Mouse (Mus musculus) limb, embryonic 14.5 days (tissue): ENCODE measurements at regions not wholly inside any gene's neighbourhood (a gene's known extent, or its start where the extent isn't known, plus 50 kb on each side); places are given as distances from the start of the nearest gene placed in this dataset.

Experiments
- ATAC-seq: fragments of 200-750 bp; cut with Nextera tagmentation; 2 replicates; pipeline ENCODE4 v1.8.0; 2017; ENCODE audit warnings: low read depth, moderate number of reproducible peaks, moderate TSS enrichment; ENCODE audit not compliant: low FRiP score
- DNase-seq: peaks from one replicate; pipeline ENCODE4 v3.0.0-alpha.2; 2015; ENCODE audit warnings: low spot score
- H3K27ac ChIP-seq: fragments of 300-500 bp; sonication (generic); replicated peaks from 2 replicates; pipeline ENCODE4 v1.5.1; 2014; ENCODE audit warnings: low read depth, mild to moderate bottlenecking, low read length, moderate library complexity, mixed read lengths
- H3K27me3 ChIP-seq: fragments of 300-500 bp; sonication (generic); 2 replicates; pipeline ENCODE4 v1.6.1; 2014; ENCODE audit warnings: low read length, mixed read lengths; ENCODE audit not compliant: control insufficient read depth, insufficient read depth
- H3K36me3 ChIP-seq: fragments of 300-500 bp; sonication (generic); 2 replicates; pipeline ENCODE4 v1.6.1; 2014; ENCODE audit warnings: mild to moderate bottlenecking, low read length, moderate library complexity, mixed read lengths; ENCODE audit not compliant: control insufficient read depth, insufficient read depth
- H3K4me1 ChIP-seq: fragments of 300-500 bp; sonication (generic); 2 replicates; pipeline ENCODE4 v1.6.1; 2014; ENCODE audit warnings: antibody characterized with exemption, low read length, mixed read lengths; ENCODE audit not compliant: control insufficient read depth, insufficient read depth
- H3K4me2 ChIP-seq: fragments of 300-500 bp; sonication (generic); replicated peaks from 2 replicates; pipeline ENCODE4 v1.6.1; 2014; ENCODE audit warnings: low read depth, mild to moderate bottlenecking, low read length, moderate library complexity; ENCODE audit not compliant: severe bottlenecking
- H3K4me3 ChIP-seq: fragments of 300-500 bp; sonication (generic); replicated peaks from 2 replicates; pipeline ENCODE4 v1.5.1; 2014; ENCODE audit warnings: low read length
- H3K9ac ChIP-seq: fragments of 300-500 bp; sonication (generic); 2 replicates; pipeline ENCODE4 v1.6.1; 2014; ENCODE audit warnings: mild to moderate bottlenecking, low read depth, low read length, moderate library complexity; ENCODE audit not compliant: severe bottlenecking
- H3K9me3 ChIP-seq: fragments of 300-500 bp; sonication (generic); 2 replicates; pipeline ENCODE4 v1.6.1; 2016; ENCODE audit warnings: low read length; ENCODE audit not compliant: control insufficient read depth
- POLR2A ChIP-seq: fragments of 200-500 bp; IDR thresholded peaks from 2 replicates; pipeline ENCODE4 v1.8.0; 2012; ENCODE audit warnings: inconsistent platforms, mild to moderate bottlenecking, moderate library complexity, borderline replicate concordance; ENCODE audit not compliant: insufficient read depth, insufficient read length; ENCODE audit errors: extremely low read depth
- WGBS: fragments of 180-500 bp; shearing (Covaris S2); extraction: QIAGEN DNeasy Blood & Tissue Kit; methylation state at CpG from one replicate; pipeline ENCODE4 v1.1.7; 2014; 5-methylcytosine and 5-hydroxymethylcytosine counted together

GRCm38 (mm10) chr11:31721908-31722307 lies 50.2 kb upstream of the Bod1 start:
- TF ChIP-seq POLR2A, result no peak
- Histone ChIP-seq H3K9ac (no peak overlapping the region), H3K9me3 (no peaks in the 10 kb centered on the region), H3K4me3 (no peak overlapping the region), H3K4me2 (no peak overlapping the region), H3K27ac (no peak overlapping the region), H3K27me3 (no peaks in the 10 kb centered on the region), H3K36me3 (no peaks in the 10 kb centered on the region), H3K4me1 (no peaks in the 10 kb centered on the region)
- 66% methylated on average over 3 of the region's 3 CpGs for whole genome bisulfite sequencing
- ATAC-seq (no peak), DNase-seq (no peak)

- no peak for DNase-seq
- Histone ChIP-seq H3K4me3 (no peak overlapping the region), H3K36me3 (no peaks in the 10 kb centered on the region), H3K27me3 (no peaks in the 10 kb centered on the region), H3K4me1 (no peaks in the 10 kb centered on the region), H3K27ac (no peak overlapping the region), H3K4me2 (no peak overlapping the region), H3K9me3 (no peaks in the 10 kb centered on the region), H3K9ac (no peak overlapping the region)
- TF ChIP-seq POLR2A, result no peak
- 89% methylated on average over 1 of the region's 1 CpGs for WGBS
- peak; percentile 53; the same call in 1 of the 2 replicates for ATAC-seq
These were observed 52.8 kb upstream of the Bod1 start for GRCm38 (mm10) chr11:31724506-31724905.

GRCm38 (mm10) chr11:31725936-31726647 lies 54.4 kb upstream of the Bod1 start:
- Histone ChIP-seq H3K4me1 (peaks cover 10% of the 10 kb centered on the region), H3K27me3 (no peaks in the 10 kb centered on the region), H3K4me3 (no peak overlapping the region), H3K9ac (no peak overlapping the region), H3K4me2 (no peak overlapping the region), H3K36me3 (no peaks in the 10 kb centered on the region), H3K9me3 (no peaks in the 10 kb centered on the region), H3K27ac (no peak overlapping the region)
- WGBS, result 82% methylated on average over 15 of the region's 15 CpGs
- no peak for TF ChIP-seq POLR2A
- ATAC-seq, result no peak
- no peak for DNase-seq

- ATAC-seq, result no peak
- no peak for TF ChIP-seq POLR2A
These were observed 55.6 kb upstream of the Bod1 start for GRCm38 (mm10) chr11:31727289-31727688.

DNA sequence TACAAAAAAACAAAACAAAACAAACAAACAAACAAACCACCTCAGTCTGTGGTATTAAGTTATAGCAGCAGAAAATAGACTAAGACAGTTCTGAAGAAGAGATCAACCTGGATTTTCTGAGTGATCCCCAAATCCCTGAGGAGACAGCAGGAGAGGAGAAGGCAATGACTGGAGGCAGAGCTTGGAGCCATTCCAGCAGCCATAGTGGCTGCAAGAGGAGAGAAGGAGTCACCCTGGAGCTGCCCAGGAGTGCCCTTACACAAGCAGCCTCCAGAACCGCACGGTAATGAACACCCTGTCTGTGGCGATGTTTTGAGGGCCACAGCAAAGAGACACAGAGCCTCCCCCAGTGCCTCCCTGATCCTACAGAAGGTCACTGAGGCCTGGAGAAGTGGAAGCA lies 58.0 kb upstream of the Bod1 start:
- Histone ChIP-seq H3K36me3 (no peaks in the 10 kb centered on the region), H3K9ac (0 out of 2 replicates have a peak overlapping the region, but pooled peaks have one; percentile 3), H3K27ac (no peak overlapping the region), H3K4me2 (no peak overlapping the region), H3K4me3 (no peak overlapping the region), H3K27me3 (no peaks in the 10 kb centered on the region), H3K9me3 (no peaks in the 10 kb centered on the region), H3K4me1 (peaks cover 12% of the 10 kb centered on the region)
- 60% methylated on average over 3 of the region's 3 CpGs for WGBS
- ATAC-seq, result no peak
- TF ChIP-seq POLR2A, result no peak
- no peak for DNase-seq

More at GRCm38 (mm10) chr11:31727289-31727688, 55.6 kb upstream of the Bod1 start:
- Histone ChIP-seq H3K4me2 (no peak overlapping the region), H3K4me1 (peaks cover 12% of the 10 kb centered on the region), H3K9me3 (no peaks in the 10 kb centered on the region), H3K36me3 (no peaks in the 10 kb centered on the region), H3K27ac (no peak overlapping the region), H3K4me3 (no peak overlapping the region), H3K27me3 (no peaks in the 10 kb centered on the region), H3K9ac (no peak overlapping the region)
- no peak for DNase-seq
- WGBS, result 83% methylated on average over 8 of the region's 8 CpGs
